Mouse (Mus musculus): Measurements from ENCODE around the gene Shbg. TPM values are rescaled to one million over a fixed set of nuclear protein-coding genes. Genes with fewer than 3 reads are reported as not detected.
A peak's percentile ranks its signal among the peaks of the same experiment; 100 is the strongest.

The Shbg gene
- total RNA-seq (2021): not detected

- intact Hi-C loops (cut with DNase I): no loop called here
- no peak for DNase-seq (ENCODE audit: low spot score in 2 of 2)
Measured at GRCm38 (mm10) chr11:69617805-69618204, at the start of gene Shbg. Gene Shbg, minus strand, starts transcription at chr11:69617905.

- no peak for DNase-seq (ENCODE audit: low spot score in 2 of 2)
Measured at GRCm38 (mm10) chr11:69666665-69667005, 48.9 kb upstream of the Shbg start.

GRCm38 (mm10) chr11:69665961-69666664 lies 48.4 kb upstream of the Shbg start, which contains the start of gene Cd68:
Gene Cd68, minus strand, starts transcription at chr11:69666153.
- DNase-seq (ENCODE audit: low spot score in 2 of 2): peak; percentile 75 to 93
- intact Hi-C loops (cut with DNase I): no loop called here

More at GRCm38 (mm10) chr11:69666665-69667005, 48.9 kb upstream of the Shbg start:
- intact Hi-C loops (cut with DNase I): no loop called here

- intact Hi-C loops (cut with DNase I): no loop called here
- DNase-seq (ENCODE audit: low spot score in 2 of 2): no peak
Measured at GRCm38 (mm10) chr11:69665457-69665960, 47.8 kb upstream of the Shbg start.

- intact Hi-C loops (cut with DNase I): loop anchor here (5.0 kb wide), 1 partner anchor 83 kb away; the partner anchor contains the start of genes Trp53 and Wrap53
- DNase-seq (ENCODE audit: low spot score in 2 of 2): no peak
Measured at GRCm38 (mm10) chr11:69664841-69665240, 47.1 kb upstream of the Shbg start.

- intact Hi-C loops (cut with DNase I): loop anchor here (2.0 to 5.0 kb wide), 2 partner anchors 31 to 81 kb away; partner anchors contain the start of genes Fxr2, Trp53 and Wrap53
- DNase-seq (ENCODE audit: low spot score in 2 of 2): no peak
Measured at GRCm38 (mm10) chr11:69663795-69664194, 46.1 kb upstream of the Shbg start.

GRCm38 (mm10) chr11:69662967-69663671 lies 45.4 kb upstream of the Shbg start:
- intact Hi-C loops (cut with DNase I): loop anchor here (2.0 to 5.0 kb wide), 2 partner anchors 30 to 81 kb away; partner anchors contain the start of genes Fxr2, Trp53 and Wrap53
- DNase-seq (ENCODE audit: low spot score in 2 of 2): no peak

- peak; percentile 92 to 97 for DNase-seq (ENCODE audit: low spot score in 2 of 2)
- intact Hi-C loops (cut with DNase I): loop anchor here (2.0 to 5.0 kb wide), 2 partner anchors 30 to 80 kb away; partner anchors contain the start of genes Fxr2, Trp53 and Wrap53
Measured at GRCm38 (mm10) chr11:69662213-69662966, 44.7 kb upstream of the Shbg start, which contains the start of gene Mpdu1. Gene Mpdu1, minus strand, starts transcription at chr11:69662642.

GRCm38 (mm10) chr11:69661221-69661881 lies 43.6 kb upstream of the Shbg start:
- no peak for DNase-seq (ENCODE audit: low spot score in 2 of 2)
- intact Hi-C loops (cut with DNase I): loop anchor here (5.0 kb wide), 1 partner anchor 79 kb away; the partner anchor contains the start of genes Trp53 and Wrap53

GRCm38 (mm10) chr11:69657462-69657881 lies 39.8 kb upstream of the Shbg start:
- intact Hi-C loops (cut with DNase I): no loop called here

GRCm38 (mm10) chr11:69656617-69657461 lies 39.1 kb upstream of the Shbg start:
- intact Hi-C loops (cut with DNase I): no loop called here

More at GRCm38 (mm10) chr11:69657462-69657881, 39.8 kb upstream of the Shbg start:
- DNase-seq (ENCODE audit: low spot score in 2 of 2): no peak

GRCm38 (mm10) chr11:69656065-69656455 lies 38.4 kb upstream of the Shbg start:
- DNase-seq (ENCODE audit: low spot score in 2 of 2): no peak
- intact Hi-C loops (cut with DNase I): no loop called here

More at GRCm38 (mm10) chr11:69656617-69657461, 39.1 kb upstream of the Shbg start:
- peak; percentile 37 to 39 for DNase-seq (ENCODE audit: low spot score in 2 of 2)

GRCm38 (mm10) chr11:69655264-69656064 lies 37.8 kb upstream of the Shbg start, which contains the start of gene Sox15:
Gene Sox15, plus strand, starts transcription at chr11:69655314.
- DNase-seq (ENCODE audit: low spot score in 2 of 2): peak; percentile 75 to 78
- intact Hi-C loops (cut with DNase I): loop anchor here (2.0 kb wide), 1 partner anchor 17 kb away; no protein-coding TSS in a partner anchor

GRCm38 (mm10) chr11:69654760-69655159 lies 37.1 kb upstream of the Shbg start:
- intact Hi-C loops (cut with DNase I): loop anchor here (2.0 kb wide), 1 partner anchor 16 kb away; no protein-coding TSS in a partner anchor
- no peak for DNase-seq (ENCODE audit: low spot score in 2 of 2)

- no peak for DNase-seq (ENCODE audit: low spot score in 2 of 2)
- intact Hi-C loops (cut with DNase I): no loop called here
Measured at GRCm38 (mm10) chr11:69653399-69653798, 35.7 kb upstream of the Shbg start.

GRCm38 (mm10) chr11:69645860-69646259 lies 28.2 kb upstream of the Shbg start:
- intact Hi-C loops (cut with DNase I): no loop called here
- no peak for DNase-seq (ENCODE audit: low spot score in 2 of 2)

GRCm38 (mm10) chr11:69635471-69635870 lies 17.8 kb upstream of the Shbg start:
- intact Hi-C loops (cut with DNase I): no loop called here
- DNase-seq (ENCODE audit: low spot score in 2 of 2): no peak
